Mouse (Mus musculus): Measurements from ENCODE around the gene Acnat1.
"Not testable (repeated sequence)": the region's sequence is repeated elsewhere in the genome, so short reads cannot be mapped to it uniquely, and the experiment has no call there.

Gene Acnat1

DNA sequence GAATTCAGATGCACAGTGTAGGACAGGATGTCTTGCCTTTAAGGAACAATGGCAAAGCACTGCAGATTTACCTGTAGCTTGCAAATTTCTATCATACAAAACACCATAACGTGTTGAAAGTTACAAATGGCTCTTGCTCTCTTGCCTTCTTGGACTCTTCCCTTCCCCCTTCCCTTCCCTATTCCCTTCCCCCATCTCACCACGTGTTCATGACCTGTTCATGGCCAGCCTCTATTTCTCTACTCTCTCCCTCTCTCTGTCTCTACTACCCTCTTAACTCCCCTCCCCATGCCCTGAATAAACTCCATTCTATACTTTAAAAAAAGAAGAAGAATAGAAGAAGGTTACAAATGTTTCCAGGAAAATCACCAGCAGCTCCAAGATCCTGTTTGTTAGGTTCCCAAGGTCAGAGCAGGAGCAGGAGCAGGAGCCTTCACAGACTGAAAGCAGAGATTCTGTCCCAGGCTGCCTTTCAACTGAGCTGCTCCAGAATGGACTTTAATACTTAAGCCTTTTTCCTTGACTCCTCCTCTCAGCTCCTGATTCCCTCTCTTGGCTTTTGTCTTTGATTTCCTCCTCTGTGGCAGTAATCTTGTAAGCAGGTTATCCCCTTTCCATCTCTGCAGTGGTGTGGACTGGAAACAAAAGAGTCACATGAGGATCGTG is at the start of gene Acnat1:
TSS of gene Acnat1 (minus strand) at position 478 of the 666 bp plus-strand sequence.
- DNase-seq (ENCODE audit: inconsistent age in 2 of 2, low spot score in 1 of 2) = no peak

DNA sequence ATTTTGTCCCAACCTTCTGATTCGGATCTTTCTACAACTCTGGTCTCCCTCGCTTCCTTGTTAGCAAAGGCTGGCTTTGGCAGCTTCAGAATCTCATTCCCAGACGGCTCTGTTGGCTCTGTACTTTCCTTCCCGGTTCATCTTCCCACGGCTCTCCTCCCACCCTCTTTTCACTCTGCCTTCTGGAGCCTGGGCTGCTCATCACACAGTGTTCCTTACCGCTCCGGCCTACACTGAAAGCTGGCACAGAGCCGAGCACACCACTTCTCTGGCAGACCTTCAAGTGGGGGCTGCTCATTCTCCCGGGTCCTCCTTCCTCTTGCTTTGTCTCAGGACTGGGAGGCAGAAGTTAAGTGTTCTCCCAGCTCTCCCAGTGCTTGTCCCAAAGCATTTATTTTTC is 48.9 kb upstream of the Acnat1 start:
- DNase-seq (ENCODE audit: inconsistent age in 2 of 2, low spot score in 1 of 2) = peak; percentile 11 to 32

DNA sequence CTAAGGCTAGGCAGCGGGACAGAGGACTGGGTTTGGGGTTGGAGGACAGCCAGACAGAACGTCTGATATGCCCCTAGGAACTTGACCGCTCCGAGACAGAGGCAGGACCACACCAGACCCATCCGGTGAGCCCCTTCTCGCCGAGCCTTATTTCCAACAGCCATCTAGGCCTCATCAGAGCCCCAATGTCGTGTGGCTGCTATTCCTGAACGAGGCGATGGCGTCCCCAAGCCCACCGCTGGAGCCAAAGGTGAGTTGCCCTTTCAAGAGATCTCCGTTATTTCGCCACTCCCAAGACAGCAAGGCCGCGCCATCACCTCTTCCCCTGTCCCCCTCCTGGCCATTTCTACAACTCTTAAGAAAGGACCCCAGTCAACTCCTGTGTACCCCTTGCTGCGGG is 47.6 kb upstream of the Acnat1 start:
- no peak for DNase-seq (ENCODE audit: inconsistent age in 2 of 2, low spot score in 1 of 2)

DNA sequence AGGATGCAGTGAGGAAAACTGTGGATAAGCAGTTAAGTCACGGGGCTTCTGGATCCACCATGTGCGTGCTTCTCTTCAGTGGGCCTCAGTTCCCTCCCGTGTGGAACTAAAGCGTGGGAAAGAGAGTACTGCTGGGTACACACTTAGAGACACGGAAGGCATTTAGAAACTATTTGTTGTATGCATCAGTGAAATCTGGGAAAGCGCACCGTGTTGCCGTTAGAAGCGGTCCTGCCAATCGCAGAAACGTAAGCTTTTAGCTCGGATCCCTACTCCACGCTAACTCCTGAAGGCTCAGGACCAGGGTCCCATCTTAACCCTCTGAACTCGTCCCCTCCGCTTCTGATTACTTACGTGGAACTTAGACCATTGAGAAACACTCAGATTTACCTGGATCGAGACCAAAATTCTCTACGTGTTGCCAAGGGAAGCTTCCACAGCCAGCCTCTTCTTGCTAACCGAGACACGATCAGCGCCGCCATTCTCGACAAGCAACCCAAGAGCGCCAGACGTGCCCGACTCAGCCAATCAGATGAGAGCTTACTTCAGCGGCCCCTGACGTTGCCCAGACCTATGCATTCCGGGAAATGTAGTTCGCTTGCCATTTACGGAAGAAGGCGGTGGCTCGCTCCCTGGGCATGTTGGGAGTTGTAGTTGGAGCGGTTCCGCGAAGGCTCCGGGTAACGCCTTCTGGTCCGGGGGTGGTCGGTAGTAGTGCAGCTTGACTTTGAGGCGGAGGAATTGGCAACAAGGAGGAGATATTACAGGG is 47.0 kb upstream of the Acnat1 start, which contains the start of the genes Mrpl50 and Zfp189:
TSS of gene Mrpl50 (minus strand) at position 522 of the 769 bp plus-strand sequence.
TSS of gene Zfp189 (plus strand) at position 605 of the 769 bp plus-strand sequence.
- DNase-seq (ENCODE audit: inconsistent age in 2 of 2, low spot score in 1 of 2) = peak; percentile 95 to 98

DNA sequence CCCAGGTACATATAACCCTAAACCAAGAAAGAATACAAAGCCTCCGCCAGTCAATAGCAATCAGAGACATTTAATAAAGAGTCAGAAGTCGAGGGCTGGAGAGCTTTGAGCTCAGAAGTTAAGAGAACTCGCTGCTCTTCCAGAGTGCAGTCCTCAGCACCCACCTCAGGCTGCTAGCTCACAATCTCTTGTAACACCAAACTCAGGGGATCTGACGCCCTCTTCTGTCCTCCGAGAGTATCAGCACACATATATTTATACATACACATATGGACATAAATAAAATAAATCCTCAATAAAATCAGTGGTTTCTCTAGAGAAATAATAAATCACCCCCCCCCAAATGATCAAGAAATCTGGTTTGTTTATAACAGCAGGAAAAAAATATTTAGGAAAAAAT is 45.8 kb upstream of the Acnat1 start:
- no peak for DNase-seq (ENCODE audit: inconsistent age in 2 of 2, low spot score in 1 of 2)

DNA sequence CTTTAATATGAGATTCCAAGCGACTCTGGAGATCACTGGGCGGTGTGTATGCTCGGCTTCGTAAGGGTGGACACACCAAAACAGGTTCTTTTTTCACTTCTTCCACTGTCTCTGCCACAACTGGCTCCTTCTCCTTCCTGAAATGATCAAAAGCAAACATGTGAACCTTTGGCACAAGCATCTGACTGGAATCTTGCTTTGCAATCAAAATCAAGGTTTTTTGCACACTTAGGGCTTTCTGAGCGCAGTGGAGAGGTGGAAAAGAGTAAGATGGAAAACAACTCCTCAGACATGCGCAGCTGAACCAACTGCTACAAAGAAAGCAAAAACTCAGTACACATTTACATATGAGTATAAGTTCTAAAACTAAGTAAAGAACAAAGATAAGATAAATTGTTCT is 40.7 kb upstream of the Acnat1 start:
- no peak for DNase-seq (ENCODE audit: inconsistent age in 2 of 2, low spot score in 1 of 2)

DNA sequence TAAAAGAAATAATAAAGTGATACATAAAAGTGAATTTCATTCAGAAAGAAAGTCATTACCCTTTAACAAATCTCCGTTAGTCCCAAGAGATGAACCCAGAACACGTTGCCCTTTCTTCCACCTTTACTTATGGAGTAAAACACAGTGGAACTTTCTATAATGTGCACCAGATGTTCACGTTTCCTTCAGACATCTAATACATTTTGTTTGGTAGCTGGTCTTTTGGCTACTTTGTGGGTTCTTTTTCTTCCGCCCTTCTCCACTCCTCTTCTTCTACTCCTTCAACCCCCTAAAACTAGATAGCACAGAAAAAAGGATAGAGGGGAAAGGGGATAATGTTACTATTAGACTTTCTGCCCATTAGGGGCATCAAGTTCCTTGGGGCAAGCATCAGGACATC is 38.9 kb upstream of the Acnat1 start:
- no peak for DNase-seq (ENCODE audit: inconsistent age in 2 of 2, low spot score in 1 of 2)

DNA sequence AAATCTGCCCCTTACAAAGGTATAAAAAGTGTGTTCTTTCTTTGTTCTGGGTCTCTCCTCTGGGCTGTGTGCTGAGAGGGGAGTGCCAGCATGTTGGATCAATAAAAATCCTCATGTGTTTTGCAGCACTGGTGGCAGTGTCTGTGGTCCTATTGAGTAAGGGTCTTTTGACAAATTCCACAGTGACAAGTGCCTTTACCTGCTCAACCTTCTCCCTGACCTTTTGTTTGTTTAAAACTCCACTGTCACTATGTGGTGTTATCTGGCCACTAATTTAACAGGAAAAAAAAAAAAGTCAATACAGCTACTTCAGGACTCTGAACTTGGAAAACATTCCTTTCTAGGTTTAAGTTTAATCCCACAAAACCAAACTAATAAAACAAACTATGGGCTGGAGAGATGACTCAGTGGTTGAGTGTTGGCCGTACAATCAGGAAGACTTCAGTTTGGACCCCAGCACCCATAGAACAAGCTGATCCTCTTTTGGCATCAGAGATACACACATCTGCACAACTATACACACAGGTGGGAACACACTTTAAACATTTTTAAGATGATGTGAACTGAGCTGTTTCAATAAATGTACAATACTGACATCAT is 36.6 kb upstream of the Acnat1 start:
- DNase-seq (ENCODE audit: inconsistent age in 2 of 2, low spot score in 1 of 2) = not testable (repeated sequence)

DNA sequence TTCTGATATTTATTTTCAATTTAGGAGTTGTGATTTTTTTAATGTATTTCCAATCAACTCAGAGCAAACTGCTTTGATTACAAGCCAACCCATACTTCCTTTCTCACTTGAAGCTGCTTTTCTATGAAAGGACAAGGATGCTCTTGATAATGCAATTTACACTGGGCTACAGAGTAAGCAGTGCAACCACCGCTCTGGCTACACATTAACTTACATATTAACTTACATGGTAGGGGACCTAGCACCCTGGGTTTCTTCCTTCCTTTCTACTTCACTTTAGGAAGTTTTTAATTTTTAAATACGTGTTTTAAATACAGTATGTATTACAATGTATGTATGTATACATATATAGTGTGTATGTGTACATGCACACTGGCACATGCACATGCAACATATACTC is 35.5 kb upstream of the Acnat1 start:
- DNase-seq (ENCODE audit: inconsistent age in 2 of 2, low spot score in 1 of 2) = no peak

DNA sequence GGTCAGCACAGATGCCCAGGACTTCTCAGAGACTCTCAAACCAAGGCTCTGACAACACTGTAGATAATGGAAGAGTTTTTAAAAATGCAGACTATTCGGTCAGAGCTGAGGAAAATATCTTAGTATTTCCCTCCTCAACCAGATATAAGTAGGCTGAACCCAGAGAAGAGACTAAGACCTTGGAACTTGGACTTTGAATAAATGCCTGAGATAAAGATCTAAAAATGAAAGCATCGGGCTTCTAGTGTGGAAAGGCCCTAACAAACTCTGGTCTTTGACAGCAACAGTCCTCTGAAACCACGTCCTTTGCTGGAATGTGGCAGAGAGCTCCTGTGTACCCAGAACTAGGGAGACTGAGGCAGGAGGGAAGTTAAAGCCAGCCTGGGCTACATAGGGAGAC is 32.7 kb upstream of the Acnat1 start, which contains the start of gene Baat:
TSS of gene Baat (minus strand) at position 172 of the 400 bp plus-strand sequence.
- DNase-seq (ENCODE audit: inconsistent age in 2 of 2, low spot score in 1 of 2) = peak in 1 of 2 experiments; percentile 44

DNA sequence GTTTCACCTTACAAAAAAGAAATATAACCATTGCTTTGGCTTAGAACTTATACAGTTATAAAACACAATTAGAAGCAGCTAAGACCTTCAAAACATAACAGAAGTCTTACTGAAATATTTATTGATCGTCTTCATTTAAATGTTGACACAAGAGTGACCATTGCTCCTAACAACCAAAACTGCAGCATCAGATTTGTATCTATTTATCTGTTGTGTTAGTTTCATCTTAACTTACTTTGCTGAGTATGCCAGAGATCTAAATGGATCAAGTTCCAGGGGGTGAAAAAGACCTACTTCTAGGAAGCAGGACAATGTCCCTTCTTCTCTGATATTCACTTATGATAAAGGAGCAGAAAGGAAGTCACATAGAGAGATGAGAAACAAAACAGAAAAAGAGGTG is 29.9 kb upstream of the Acnat1 start:
- DNase-seq (ENCODE audit: inconsistent age in 2 of 2, low spot score in 1 of 2) = no peak

DNA sequence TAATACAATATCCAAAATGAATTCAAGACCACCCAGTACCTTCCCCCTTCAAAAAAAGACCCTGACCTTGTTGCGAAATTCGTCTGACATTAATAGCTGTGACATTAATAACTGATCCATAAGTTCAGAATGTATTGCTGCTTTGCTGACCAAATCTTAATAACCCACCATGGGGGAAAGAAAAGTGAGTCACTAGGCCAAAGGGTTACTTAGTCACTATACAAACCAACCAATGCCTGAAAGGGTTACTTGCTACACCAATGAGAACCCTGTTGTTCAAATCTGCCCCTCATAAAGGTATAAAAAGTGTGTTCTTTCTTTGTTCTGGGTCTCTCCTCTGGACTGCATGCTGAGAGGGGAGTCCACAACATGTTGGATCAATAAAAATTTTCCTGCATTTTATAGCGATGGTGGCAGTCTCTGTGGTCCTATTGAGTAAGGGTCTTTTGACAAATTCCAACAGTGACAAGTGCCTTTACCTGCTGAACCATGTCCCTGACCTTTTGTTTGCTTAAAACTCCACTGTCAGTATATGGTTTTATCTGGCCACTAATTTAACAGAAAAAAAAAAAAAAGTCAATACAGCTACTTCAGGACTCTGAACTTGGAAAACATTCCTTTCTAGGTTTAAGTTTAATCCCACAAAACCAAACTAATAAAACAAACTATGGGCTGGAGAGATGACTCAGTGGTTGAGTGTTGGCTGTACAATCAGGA is 12.4 kb upstream of the Acnat1 start:
- not testable (repeated sequence) for DNase-seq (ENCODE audit: inconsistent age in 2 of 2, low spot score in 1 of 2)

DNA sequence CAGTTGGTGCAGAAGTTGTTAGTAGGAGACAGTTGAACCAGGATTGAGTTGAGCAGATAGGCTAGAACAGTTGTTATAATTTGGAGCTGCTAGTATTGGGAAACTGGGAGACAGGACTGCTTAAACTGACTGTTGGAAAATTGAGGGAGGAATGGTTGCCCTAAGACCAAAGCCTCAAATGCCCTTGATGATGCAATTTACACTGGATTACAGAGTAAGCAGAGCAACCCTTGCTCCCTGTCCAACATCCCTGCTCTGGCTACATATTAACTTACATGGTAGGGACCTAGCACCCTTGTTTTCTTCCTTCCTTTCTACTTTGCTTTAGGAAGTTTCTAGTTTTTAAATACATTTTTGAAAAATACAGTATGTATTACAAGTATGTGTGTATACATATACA is 11.7 kb upstream of the Acnat1 start:
- DNase-seq (ENCODE audit: inconsistent age in 2 of 2, low spot score in 1 of 2) = no peak

DNA sequence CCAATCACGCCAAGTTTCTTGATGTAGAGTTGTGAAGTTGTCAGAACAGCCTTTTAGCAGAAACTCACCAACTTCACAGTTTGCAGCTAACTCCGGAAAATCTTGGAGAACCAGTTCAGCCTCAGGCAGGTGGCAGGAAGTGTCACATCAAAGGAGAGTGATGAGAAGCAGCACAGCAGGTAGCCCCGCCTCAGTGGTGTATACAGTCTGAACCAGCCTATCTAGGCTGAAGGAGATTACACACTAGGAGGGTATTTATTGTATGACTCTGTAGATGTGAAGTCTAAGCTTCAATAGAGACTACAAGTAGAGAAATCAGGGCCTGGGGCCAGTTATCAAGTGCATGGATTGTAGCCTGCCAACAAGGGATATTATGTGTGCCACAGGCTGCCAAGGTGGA is 7.2 kb upstream of the Acnat1 start:
- DNase-seq (ENCODE audit: inconsistent age in 2 of 2, low spot score in 1 of 2) = no peak

DNA sequence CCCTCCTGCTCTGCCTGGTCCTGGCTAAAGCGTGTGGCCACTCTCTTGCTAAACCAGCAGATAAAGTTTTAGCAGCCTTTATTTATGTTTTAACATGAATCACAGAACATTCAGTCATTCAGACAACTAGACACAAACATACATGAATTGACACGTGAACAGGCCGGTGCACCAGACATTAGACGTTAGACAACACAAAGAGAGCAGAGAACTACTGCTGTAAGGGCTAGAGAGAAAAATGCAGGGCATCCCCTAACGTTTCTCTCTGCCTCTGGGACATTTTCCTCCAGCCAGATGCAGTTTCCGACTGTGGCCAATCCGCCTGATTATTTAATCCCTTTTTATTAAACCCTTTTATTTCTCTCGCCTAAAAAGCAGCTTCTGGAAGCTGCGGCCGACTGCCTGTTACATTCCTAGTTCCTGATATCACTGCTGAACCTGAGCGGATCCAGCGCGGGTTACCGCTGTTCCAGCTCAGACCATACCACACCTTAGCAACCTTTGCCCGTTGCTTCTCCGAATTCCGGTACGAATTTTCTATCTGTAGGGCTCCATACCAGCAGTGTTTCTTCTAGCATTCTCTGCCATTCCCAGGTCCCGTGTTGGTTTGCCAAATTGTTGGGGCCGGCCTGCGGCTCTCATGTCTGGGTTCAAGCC is 6.5 kb upstream of the Acnat1 start:
- DNase-seq (ENCODE audit: inconsistent age in 2 of 2, low spot score in 1 of 2) = no peak

DNA sequence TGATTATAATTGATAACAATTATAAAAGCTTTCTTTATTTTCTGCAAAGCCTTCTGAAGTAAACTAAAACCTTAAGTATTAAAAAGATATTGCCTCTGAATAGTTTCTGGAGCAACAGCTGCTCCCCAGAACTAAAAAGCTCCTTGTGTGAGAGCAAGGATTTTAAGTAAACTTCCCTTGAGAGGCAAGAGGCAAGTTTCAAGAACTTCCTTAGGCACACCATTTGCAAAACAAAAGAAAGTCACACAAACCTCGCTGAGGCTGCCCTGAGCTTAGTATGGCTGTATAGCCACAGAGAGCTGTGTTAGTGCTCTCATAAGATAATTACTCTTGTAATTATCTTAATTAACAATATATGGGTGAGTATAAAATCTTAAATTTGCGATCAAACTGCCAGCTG is 5.3 kb upstream of the Acnat1 start:
- DNase-seq (ENCODE audit: inconsistent age in 2 of 2, low spot score in 1 of 2) = not testable (repeated sequence)

DNA sequence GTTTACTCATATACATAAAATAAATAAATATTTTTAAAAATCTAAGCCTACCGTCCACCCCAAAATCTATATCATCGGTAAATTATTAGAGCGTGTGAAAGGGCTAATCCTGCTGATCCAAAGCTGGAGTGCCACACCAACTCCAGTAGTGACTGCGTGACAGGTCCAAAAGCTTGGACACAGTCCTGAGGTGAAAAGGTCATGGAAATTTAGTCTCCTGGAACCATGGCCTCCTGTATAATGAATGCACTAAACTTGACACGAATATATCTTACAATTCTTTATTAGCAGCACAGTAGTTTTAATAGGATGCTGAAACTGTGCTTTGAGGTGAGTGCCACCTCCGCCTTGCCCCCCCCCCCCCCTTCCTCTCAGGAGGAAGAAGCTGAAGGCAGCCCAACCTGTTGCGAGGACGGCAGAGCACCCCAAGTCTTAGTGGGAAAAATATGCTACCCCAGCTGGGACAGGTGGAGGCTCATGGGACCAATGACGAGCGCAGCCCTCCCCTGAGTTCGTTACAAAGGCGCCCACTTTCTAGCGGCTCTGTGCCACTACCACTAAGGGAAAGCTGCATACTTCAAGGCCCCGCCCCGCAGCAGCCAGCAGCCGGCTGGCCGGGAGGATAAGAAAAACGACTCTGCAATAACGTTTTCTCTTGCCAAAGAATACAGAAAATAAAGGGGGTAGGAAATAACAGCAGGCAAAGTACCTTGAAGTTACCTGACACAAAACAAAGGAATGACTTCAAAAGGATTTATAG is 4.6 kb upstream of the Acnat1 start:
- peak in 1 of 2 experiments; percentile 35 for DNase-seq (ENCODE audit: inconsistent age in 2 of 2, low spot score in 1 of 2)

DNA sequence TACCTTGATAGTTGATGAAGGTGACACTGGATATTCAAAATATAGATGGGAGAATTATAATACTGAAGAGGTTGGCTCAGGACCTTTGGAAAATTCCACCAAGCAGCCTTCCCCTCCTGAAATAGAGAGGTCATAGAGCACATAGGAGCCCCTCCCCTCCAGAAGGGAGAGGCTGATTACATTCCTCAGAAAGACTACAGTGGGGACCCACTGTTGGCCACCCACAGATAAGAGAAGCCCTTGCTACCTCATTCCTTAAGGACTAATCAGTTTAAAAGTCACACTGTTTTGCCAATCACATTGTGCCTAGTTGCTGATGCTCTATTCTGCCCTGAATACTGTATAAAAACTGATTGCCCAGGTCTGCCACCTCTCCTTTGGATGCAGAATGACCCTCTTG is 871 bp upstream of the Acnat1 start:
- DNase-seq (ENCODE audit: inconsistent age in 2 of 2, low spot score in 1 of 2) = no peak

DNA sequence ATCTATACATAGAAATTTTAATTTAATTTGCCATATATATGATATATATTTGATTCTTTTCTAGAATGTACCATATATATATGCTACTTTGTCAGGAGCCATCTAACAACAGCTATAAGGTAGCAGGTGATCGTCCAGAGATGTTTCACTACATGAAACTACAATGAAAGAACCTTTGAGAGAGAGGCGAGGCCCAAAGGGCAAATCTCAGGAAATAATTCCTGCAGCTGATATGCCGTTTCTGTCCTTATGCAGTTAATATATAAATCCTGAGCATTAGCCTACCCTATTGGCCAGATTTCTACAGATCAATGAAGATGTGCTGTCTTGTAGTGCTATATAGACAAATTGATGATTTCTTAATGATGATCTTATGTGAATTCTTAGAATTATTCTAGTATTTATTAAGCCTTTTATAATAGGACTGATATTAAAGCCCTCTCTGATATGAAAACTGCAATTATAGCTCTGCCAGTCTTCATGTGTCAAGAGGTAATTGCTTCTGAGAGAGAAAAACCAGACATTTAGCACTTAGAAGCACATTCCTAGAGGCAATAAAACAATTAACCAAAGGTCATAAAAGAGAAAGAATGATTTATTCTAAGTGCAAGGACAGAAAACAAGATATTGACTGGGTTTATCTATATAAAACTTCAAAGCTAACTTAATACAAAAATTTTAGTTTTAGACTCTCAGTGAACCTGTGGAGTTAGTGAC is 4.1 kb downstream of the Acnat1 start:
- no peak for DNase-seq (ENCODE audit: inconsistent age in 2 of 2, low spot score in 1 of 2)
